Mouse (Mus musculus) spleen, adult 2 months (tissue): ENCODE results near the gene Csgalnact2. TPM values are rescaled to one million over a fixed set of nuclear protein-coding genes. Genes with fewer than 3 reads are reported as not detected.

Experiments
- DNase-seq, 2 experiments: peaks; one replicate each; pipeline versions ENCODE4 v3.0.0 to v3.0.0-alpha.2; 2012 to 2021; ENCODE audit warnings: low spot score in 2 of 2, low read depth in 1 of 2
- H3K27ac ChIP-seq: fragments of 200-500 bp; 2 replicates; pipeline ENCODE4 v1.5.1; 2012; ENCODE audit warnings: low read length, inconsistent platforms; ENCODE audit not compliant: insufficient read depth
- H3K27me3 ChIP-seq: fragments of 200-500 bp; 2 replicates; pipeline ENCODE4 v1.6.1; 2012; ENCODE audit warnings: mild to moderate bottlenecking, moderate library complexity, low read length, inconsistent platforms; ENCODE audit not compliant: control insufficient read depth, insufficient read depth
- H3K36me3 ChIP-seq: fragments of 200-500 bp; 2 replicates; pipeline ENCODE4 v1.6.1; 2012; ENCODE audit warnings: mild to moderate bottlenecking, low read length, inconsistent platforms; ENCODE audit not compliant: control insufficient read depth, insufficient read depth
- H3K4me1 ChIP-seq: fragments of 200-500 bp; 2 replicates; pipeline ENCODE4 v1.6.1; 2011; ENCODE audit warnings: inconsistent platforms; ENCODE audit not compliant: control insufficient read depth, insufficient read depth, insufficient read length
- H3K4me3 ChIP-seq: fragments of 200-500 bp; 2 replicates; pipeline ENCODE4 v1.5.1; 2011; ENCODE audit warnings: mild to moderate bottlenecking, inconsistent platforms; ENCODE audit not compliant: insufficient read depth, insufficient read length; ENCODE audit errors: extremely low read depth
- CTCF ChIP-seq: fragments of 200-500 bp; IDR thresholded peaks from 2 replicates; pipeline ENCODE4 v1.5.1; 2011; ENCODE audit warnings: mild to moderate bottlenecking, inconsistent platforms; ENCODE audit not compliant: insufficient read depth, insufficient read length, insufficient replicate concordance; ENCODE audit errors: extremely low read depth
- POLR2A ChIP-seq: fragments of 200-500 bp; IDR thresholded peaks from 2 replicates; pipeline ENCODE4 v1.6.1; 2011; ENCODE audit warnings: low read depth, low read length, inconsistent platforms
- WGBS: fragments of 180-500 bp; shearing (Covaris S2); methylation state at CpG from one replicate; pipeline ENCODE4 v1.1.7; 2018; 5-methylcytosine and 5-hydroxymethylcytosine counted together
- polyA plus RNA-seq: library from polyadenylated mRNA; depleted of rRNA; stranded (reverse); fragments of >200 nt; gene quantifications from 2 replicates; pipeline ENCODE4 v1.2.3, GENCODE M21; 2012; rRNA removed

The Csgalnact2 gene
- polyA plus RNA-seq, 1 experiment, result 1.5 TPM

- Histone ChIP-seq H3K4me3 (no peak overlapping the region), H3K4me1 (no peaks in the 10 kb centered on the region), H3K36me3 (no peaks in the 10 kb centered on the region), H3K27me3 (peaks cover 3% of the 10 kb centered on the region), H3K27ac (no peak overlapping the region)
- no peak for DNase-seq
- WGBS, result 90% methylated on average over 4 of the region's 4 CpGs
- TF ChIP-seq CTCF (no peak), POLR2A (no peak)
Measured at GRCm38 (mm10) chr6:118061266-118061665, 77.7 kb downstream of the Csgalnact2 start.

Other genes with a start within 250 kb of the Csgalnact2 start
- gene Hnrnpf, start 238.8 kb downstream of the Csgalnact2 start, polyA plus RNA-seq, result 141 and 143 TPM in 2 replicates
- gene Fxyd4, start 201.4 kb downstream of the Csgalnact2 start, polyA plus RNA-seq, result not detected in 2 replicates
- 0.49 and 0.76 TPM in 2 replicates for gene Rasgef1a, start 127.7 kb downstream of the Csgalnact2 start, polyA plus RNA-seq
- 0.63 and 0.68 TPM in 2 replicates for gene Ret, start 58.6 kb upstream of the Csgalnact2 start, polyA plus RNA-seq